Mouse (Mus musculus) E14TG2a.4 (cell line): ENCODE results near the gene Vasp.

ENCODE experiments used
- CTCF ChIP-seq: conservative IDR thresholded peaks from 2 replicates; pipeline ENCODE4 v1.5.1; 2014; ENCODE audit warnings: low read length
- NANOG ChIP-seq: IDR thresholded peaks from 2 replicates; pipeline ENCODE4 v1.6.1; 2014; ENCODE audit warnings: borderline replicate concordance, low read length, mixed read lengths

GRCm38 (mm10) chr7:19211996-19212755 lies 59.4 kb downstream of the Vasp start, which contains the start of gene Gpr4:
- no peak for TF ChIP-seq CTCF
- no peak for TF ChIP-seq NANOG
